Mouse (Mus musculus) liver, adult 2 months (tissue): Measurements from ENCODE around the gene Resp18.
A peak's percentile ranks its signal among the peaks of the same experiment; 100 is the strongest.

Source experiments
- CTCF ChIP-seq: fragments of 200-500 bp; IDR thresholded peaks from 2 replicates; pipeline ENCODE4 v1.5.1; 2011; ENCODE audit warnings: low read depth, low read length, control low read depth
- POLR2A ChIP-seq: fragments of 200-500 bp; IDR thresholded peaks from 2 replicates; pipeline ENCODE4 v1.6.1; 2011; ENCODE audit warnings: low read length, control low read depth; ENCODE audit not compliant: insufficient read depth; ENCODE audit errors: extremely low read depth

- TF ChIP-seq CTCF (peak; percentile 80), POLR2A (0 out of 2 replicates have a peak, but pooled peaks have one; percentile 3)
These were observed 39.3 kb upstream of the Resp18 start, which contains the start of gene Dnpep for GRCm38 (mm10) chr1:75317241-75318201.
